Mouse (Mus musculus) activated CD4-positive, CD25-positive, alpha-beta regulatory T cell, adult 4 months (primary cell): ENCODE data around the gene Hsd3b7. TPM values are rescaled to one million over a fixed set of nuclear protein-coding genes. Genes with fewer than 3 reads are reported as not detected.
"Not testable (repeated sequence)": the region's sequence is repeated elsewhere in the genome, so short reads cannot be mapped to it uniquely, and the experiment has no call there.

Experiments used
- ATAC-seq: one replicate; pipeline ENCODE4 v1.8.0; 2017
- polyA plus RNA-seq, 2 experiments: library from polyadenylated mRNA; unstranded; fragments of 100-300 nt; shearing (Covaris generic); gene quantifications; one replicate each; pipeline ENCODE4 v1.2.1; 2017

The Hsd3b7 gene
- 1 to 10 TPM; 5.2 to 5.7 TPM for polyA plus RNA-seq

- peak; percentile 68 for ATAC-seq
Observed at GRCm38 (mm10) chr7:127800435-127801009, at the start of gene Hsd3b7. Gene Hsd3b7 (plus strand): TSS chr7:127800604.

- ATAC-seq = no peak
Observed at GRCm38 (mm10) chr7:127751619-127752018, 48.8 kb upstream of the Hsd3b7 start.

DNA sequence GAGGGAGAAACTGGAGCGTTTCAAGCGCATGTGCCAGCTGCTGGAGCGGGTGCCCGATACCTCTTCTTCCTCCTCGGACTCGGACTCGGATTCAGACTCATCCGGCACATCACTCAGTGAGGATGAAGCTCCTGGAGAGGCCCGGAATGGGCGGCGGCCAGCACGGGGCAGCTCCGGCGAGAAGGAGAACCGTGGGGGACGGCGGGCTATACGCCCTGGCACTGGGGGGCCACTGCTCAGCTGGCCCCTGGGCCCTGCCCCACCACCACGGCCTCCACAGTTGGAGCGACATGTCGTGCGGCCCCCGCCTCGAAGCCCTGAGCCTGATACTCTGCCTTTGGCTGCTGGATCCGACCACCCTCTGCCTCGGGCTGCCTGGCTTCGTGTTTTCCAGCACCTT, 48.3 kb upstream of the Hsd3b7 start:
- ATAC-seq = no peak

DNA sequence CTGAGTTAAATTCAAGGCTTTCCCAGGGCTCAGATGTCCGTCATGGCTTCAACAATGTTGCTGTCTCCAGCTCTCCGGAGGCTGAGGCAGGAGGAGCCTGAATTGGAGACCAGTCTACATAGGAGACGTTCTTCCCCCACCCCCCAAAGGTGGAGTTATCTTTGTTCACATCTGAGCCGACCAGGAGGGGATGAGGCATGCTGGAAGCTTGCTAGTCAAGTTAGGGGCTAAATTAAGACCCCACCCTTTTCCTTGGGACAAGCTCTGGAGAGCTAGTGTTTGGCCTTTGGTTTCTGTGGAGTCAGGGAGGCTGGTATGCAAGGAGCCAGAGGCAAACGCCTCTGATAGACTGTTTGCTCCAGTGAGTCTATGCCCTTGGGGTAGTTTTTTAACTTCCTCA, 47.2 kb upstream of the Hsd3b7 start:
- no peak for ATAC-seq

- ATAC-seq = no peak
Observed at GRCm38 (mm10) chr7:127753741-127754140, 46.7 kb upstream of the Hsd3b7 start.

- no peak for ATAC-seq
Observed at GRCm38 (mm10) chr7:127759716-127760115, 40.7 kb upstream of the Hsd3b7 start.

GRCm38 (mm10) chr7:127760478-127760877, 39.9 kb upstream of the Hsd3b7 start:
- ATAC-seq = no peak

GRCm38 (mm10) chr7:127761026-127761425, 39.4 kb upstream of the Hsd3b7 start:
- no peak for ATAC-seq

- ATAC-seq = no peak
Observed at GRCm38 (mm10) chr7:127763642-127764041, 36.8 kb upstream of the Hsd3b7 start.

GRCm38 (mm10) chr7:127765756-127766155, 34.6 kb upstream of the Hsd3b7 start:
- no peak for ATAC-seq

GRCm38 (mm10) chr7:127766851-127767609, 33.4 kb upstream of the Hsd3b7 start:
- no peak for ATAC-seq

GRCm38 (mm10) chr7:127767671-127768345, 32.6 kb upstream of the Hsd3b7 start:
- no peak for ATAC-seq

DNA sequence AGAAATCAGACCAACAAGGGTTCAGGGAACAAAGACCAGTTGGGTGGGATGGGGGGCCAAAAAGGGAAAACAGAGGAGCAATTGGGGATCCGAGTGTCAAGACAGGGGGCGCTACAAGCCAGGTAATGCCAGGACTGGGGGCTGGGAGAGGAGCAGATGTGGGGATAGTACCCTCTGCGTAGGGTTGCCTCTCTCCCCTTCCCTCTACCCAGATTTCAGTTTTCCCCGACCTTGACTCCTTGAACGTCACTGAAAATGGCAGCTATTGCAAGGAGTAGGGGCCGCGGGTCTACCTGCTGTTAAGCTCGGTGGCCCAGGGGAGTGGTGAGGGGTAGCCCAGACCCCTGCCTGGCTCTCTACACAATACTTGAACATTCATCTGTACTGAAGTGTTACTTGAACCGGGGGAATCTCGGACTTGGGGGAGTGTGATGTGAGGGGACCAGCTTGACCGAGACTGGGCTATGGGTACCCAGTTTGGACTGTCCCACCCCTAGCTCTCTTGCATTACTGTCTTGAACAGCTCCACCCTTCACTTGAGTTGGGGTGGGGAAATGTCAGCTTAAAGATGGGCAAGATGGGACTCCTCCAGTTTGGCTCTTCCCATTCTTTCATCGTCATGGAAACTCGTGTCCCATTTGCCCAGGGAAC, 31.9 kb upstream of the Hsd3b7 start:
- ATAC-seq = no peak

- peak; percentile 55 for ATAC-seq
Observed at GRCm38 (mm10) chr7:127768997-127769593, 31.3 kb upstream of the Hsd3b7 start.

- peak; percentile 43 for ATAC-seq
Observed at GRCm38 (mm10) chr7:127769651-127770038, 30.8 kb upstream of the Hsd3b7 start, which contains the start of gene Orai3. Gene Orai3 (plus strand): TSS chr7:127769815.

DNA sequence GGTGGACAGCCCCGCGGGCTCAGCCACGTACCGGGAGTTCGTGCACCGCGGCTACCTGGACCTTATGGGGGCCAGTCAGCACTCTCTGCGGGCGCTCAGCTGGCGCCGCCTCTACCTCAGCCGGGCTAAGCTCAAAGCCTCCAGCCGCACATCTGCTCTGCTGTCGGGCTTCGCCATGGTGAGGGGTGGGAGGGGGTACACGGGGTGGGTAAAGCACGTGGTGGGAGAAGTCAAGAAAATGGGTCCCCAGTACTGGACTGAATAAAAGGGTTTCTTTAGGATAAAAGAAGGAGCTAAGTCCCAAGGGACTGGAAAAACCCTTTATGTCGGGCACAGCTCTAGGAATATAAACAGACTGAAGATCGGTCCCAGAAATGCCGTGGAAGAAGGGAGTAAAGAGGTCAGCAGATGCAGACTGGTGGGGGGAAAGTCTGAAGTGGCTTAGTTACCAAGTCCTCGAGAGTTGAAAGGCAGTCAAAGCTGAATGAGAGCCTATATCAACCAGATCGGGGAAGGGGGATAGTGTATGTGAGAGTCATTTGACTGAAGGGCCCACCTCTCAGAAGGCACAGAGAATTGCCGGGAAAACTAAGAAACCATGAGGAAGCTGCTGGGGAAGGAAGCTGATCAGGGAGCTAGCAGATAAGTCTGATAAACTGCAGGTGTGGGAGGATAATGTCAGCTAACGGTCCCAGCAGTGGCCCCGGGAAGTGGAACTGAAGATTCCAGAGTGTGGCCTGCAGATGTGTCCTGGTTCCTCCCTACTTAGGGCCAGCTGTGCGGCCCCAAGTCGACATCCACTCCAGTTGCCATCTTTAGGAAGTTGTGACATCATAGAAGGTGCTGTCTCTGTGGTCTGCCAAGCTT, 30.1 kb upstream of the Hsd3b7 start:
- ATAC-seq = peak; percentile 9

GRCm38 (mm10) chr7:127771262-127771661, 29.1 kb upstream of the Hsd3b7 start:
- no peak for ATAC-seq

GRCm38 (mm10) chr7:127772080-127772479, 28.3 kb upstream of the Hsd3b7 start:
- no peak for ATAC-seq

DNA sequence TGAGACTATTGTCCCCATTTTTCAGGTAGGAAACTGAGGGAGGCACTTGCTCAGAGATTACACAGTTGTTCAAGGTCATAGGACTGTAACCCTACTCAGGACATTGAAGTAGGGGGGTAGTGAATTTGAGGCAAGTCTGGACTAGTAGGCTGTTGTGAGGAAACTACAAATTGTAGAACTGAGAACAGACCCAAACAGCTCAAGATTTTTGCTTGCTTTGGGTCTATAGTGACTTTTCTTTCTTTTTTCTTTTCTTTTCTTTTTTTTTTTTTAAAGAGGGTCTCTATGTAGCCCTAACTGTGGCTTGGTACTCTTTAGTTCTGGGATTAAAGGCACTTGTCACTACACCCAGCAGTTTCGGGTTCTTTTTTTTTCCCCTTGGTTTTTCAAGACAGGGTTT, 27.8 kb upstream of the Hsd3b7 start:
- no peak for ATAC-seq

GRCm38 (mm10) chr7:127773664-127774384, 26.6 kb upstream of the Hsd3b7 start:
- ATAC-seq = no peak

GRCm38 (mm10) chr7:127775837-127776236, 24.6 kb upstream of the Hsd3b7 start:
- ATAC-seq = not testable (repeated sequence)
